Mouse (Mus musculus) ES-E14 (cell line): Measurements from ENCODE around the gene Gpr149. TPM values are rescaled to one million over a fixed set of nuclear protein-coding genes. Genes with fewer than 3 reads are reported as not detected.
A peak's percentile ranks its signal among the peaks of the same experiment; 100 is the strongest.

ENCODE experiments used
- DNase-seq: peaks from one replicate; pipeline ENCODE4 v3.0.0-alpha.2; 2013; ENCODE audit warnings: low read depth, low spot score
- H3K27ac ChIP-seq: 2 replicates; pipeline ENCODE4 v1.5.1; 2012; ENCODE audit warnings: low read depth, mild to moderate bottlenecking, low read length, moderate library complexity, mixed read lengths; ENCODE audit not compliant: poor library complexity, insufficient read depth, severe bottlenecking
- H3K36me3 ChIP-seq: 2 replicates; pipeline ENCODE4 v1.6.1; 2012; ENCODE audit warnings: mild to moderate bottlenecking, low read length, moderate library complexity, mixed read lengths; ENCODE audit not compliant: control insufficient read depth, poor library complexity, insufficient read depth, severe bottlenecking
- H3K4me1 ChIP-seq, 2 experiments: fragments of 150-350 bp in 1 of 2; sonication (generic) in 1 of 2; 2 replicates each; pipeline ENCODE4 v1.6.1; 2012; ENCODE audit warnings: low read length in 2 of 2, mild to moderate bottlenecking in 1 of 2, mixed read lengths in 1 of 2; ENCODE audit not compliant: control insufficient read depth in 2 of 2, insufficient read depth in 2 of 2, poor library complexity in 1 of 2
- H3K4me3 ChIP-seq, 2 experiments: fragments of 150-350 bp in 1 of 2; sonication (generic) in 1 of 2; 2 replicates each; pipeline ENCODE4 v1.5.1; 2012; ENCODE audit warnings: low read length in 2 of 2, low read depth in 1 of 2, mild to moderate bottlenecking in 1 of 2, mixed read lengths in 1 of 2; ENCODE audit not compliant: insufficient read depth in 1 of 2, poor library complexity in 1 of 2, severe bottlenecking in 1 of 2
- H3K9ac ChIP-seq: 2 replicates; pipeline ENCODE4 v1.6.1; 2012; ENCODE audit warnings: low read depth, mild to moderate bottlenecking, low read length, mixed read lengths; ENCODE audit not compliant: poor library complexity, insufficient read depth, severe bottlenecking
- H3K9me3 ChIP-seq: fragments of 150-350 bp; sonication (generic); 2 replicates; pipeline ENCODE4 v1.6.1; 2012; ENCODE audit warnings: low read depth, mild to moderate bottlenecking, low read length; ENCODE audit not compliant: control insufficient read depth, insufficient read depth
- CHD2 ChIP-seq: IDR thresholded peaks from 2 replicates; pipeline ENCODE4 v1.6.1; 2014; ENCODE audit warnings: mild to moderate bottlenecking, low read depth, low read length, inconsistent platforms
- HCFC1 ChIP-seq: IDR thresholded peaks from 2 replicates; pipeline ENCODE4 v1.6.1; 2012; ENCODE audit warnings: low read length, inconsistent platforms, borderline replicate concordance; ENCODE audit not compliant: insufficient read depth
- MAFK ChIP-seq: IDR thresholded peaks from 2 replicates; pipeline ENCODE4 v1.6.1; 2014; ENCODE audit warnings: mild to moderate bottlenecking, low read depth, low read length, inconsistent platforms; ENCODE audit not compliant: insufficient read depth
- ZC3H11A ChIP-seq: IDR thresholded peaks from 2 replicates; pipeline ENCODE4 v1.6.1; 2012; ENCODE audit warnings: low read depth, mild to moderate bottlenecking, inconsistent platforms, low read length, borderline replicate concordance
- ZNF384 ChIP-seq: IDR thresholded peaks from 2 replicates; pipeline ENCODE4 v1.6.1; 2012; ENCODE audit warnings: low read depth, low read length, inconsistent platforms
- in situ Hi-C, 2 experiments: fragments of 600-800 bp; cut with MboI; formaldehyde crosslinking; loops; one replicate each; pipeline ENCODE4 v1.15.1; 2025; ENCODE audit warnings: low sequenced_read_pairs in 2 of 2, inconsistent platforms in 1 of 2; ENCODE audit not compliant: unreplicated experiment in 2 of 2
- total RNA-seq: library from RNA; depleted of rRNA; stranded (reverse); fragments of 300-350 nt; gene quantifications from 2 replicates; pipeline ENCODE4 v1.2.3, GENCODE M21; 2012; rRNA removed

Gpr149 gene
- total RNA-seq, result 0.13 TPM in 1 of 2 replicates, not detected in the other

DNA sequence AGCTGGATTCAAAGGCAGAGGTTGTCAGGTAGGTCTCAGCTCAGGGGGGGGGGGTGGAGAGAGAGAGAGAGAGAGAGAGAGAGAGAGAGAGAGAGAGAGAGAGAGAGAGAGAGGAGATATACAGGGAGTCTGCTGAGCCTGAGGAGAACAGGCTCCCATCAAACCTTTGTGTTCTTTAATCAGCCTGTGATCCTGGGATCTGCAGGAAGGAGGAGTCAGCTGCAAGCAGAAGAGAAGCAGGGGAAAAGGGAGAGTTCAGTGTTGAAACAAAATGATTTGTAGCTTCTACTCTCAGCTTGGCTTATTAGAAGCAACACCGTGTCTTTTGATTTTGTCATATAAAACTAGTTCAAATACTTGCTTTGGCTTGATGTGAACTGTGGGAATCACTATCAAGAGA, at the start of gene Gpr149:
Gene Gpr149 (minus strand): TSS at position 168 of the 400 bp plus-strand sequence.
- H3K9ac ChIP-seq, result no peak within 1 kb of the TSS
- H3K9me3 ChIP-seq, result no peaks in the 10 kb centered on the region
- DNase-seq, result no peak

DNA sequence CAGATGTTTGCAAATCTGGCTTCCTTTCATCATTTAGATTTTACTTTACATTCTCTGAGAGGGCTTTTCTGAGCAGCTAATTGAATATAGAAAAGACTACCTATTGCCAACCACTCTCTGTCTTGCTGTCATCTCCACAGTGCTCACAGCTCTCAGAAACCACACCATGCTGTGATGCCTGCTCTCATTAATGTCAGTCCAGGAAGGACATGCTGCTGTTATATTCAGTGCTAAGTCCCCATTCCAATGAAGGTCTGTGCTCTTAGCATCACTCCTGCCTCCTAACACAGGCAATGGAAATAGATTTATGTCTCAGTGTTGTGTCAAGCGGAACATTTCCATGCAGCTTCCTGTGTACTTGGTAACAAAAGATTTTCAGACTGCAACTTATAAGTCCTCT, 45.6 kb upstream of the Gpr149 start:
- Histone ChIP-seq H3K4me1 (no peaks in the 10 kb centered on the region), H3K27ac (no peak overlapping the region), H3K9ac (no peak overlapping the region), H3K36me3 (no peaks in the 10 kb centered on the region), H3K9me3 (no peaks in the 10 kb centered on the region), H3K4me3 (no peak overlapping the region)
- TF ChIP-seq ZC3H11A, result no peak
- TF ChIP-seq HCFC1, result no peak
- no peak for TF ChIP-seq CHD2
- TF ChIP-seq ZNF384, result no peak
- no peak for TF ChIP-seq MAFK
- DNase-seq, result no peak
- in situ Hi-C loops, result no loop called here

More for the DNA sequence above, at the start of gene Gpr149:
- Histone ChIP-seq H3K27ac (no peak within 1 kb of the TSS), H3K4me1 (no peaks in the 10 kb centered on the region), H3K36me3 (no peaks in the 10 kb centered on the region), H3K4me3 (peak within 1 kb of the TSS; percentile 52 to 56; a peak in 2 of 4 replicates)
- in situ Hi-C loops, result no loop called here
- TF ChIP-seq CHD2 (no peak), HCFC1 (no peak), ZC3H11A (no peak)

DNA sequence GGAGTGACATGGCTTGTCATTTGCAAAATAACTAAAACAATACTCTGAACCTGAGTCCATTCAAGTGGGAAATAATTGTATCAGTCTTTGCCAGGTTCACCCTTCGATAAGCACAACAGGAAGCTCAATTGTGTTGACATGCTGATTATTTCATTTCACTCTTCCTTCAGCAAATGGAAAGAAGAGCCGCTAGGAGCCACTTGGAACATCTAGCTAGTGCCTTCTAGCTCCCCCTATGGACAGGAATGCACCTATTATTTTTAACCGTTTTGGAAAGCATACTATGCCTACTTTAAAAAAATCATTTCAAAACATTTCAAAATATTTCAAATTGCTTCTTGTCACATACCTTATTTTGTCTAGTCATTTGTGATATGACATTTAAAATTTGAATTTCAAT, 5.9 kb upstream of the Gpr149 start:
- no peaks in the 10 kb centered on the region for H3K9me3 ChIP-seq
- TF ChIP-seq HCFC1, result no peak
- no peak for TF ChIP-seq MAFK
- TF ChIP-seq CHD2, result no peak
- TF ChIP-seq ZNF384, result no peak
- TF ChIP-seq ZC3H11A, result no peak
- DNase-seq, result peak; percentile 27
- in situ Hi-C loops, result no loop called here
- H3K27ac ChIP-seq, result no peak overlapping the region
- no peak overlapping the region for H3K9ac ChIP-seq
- no peaks in the 10 kb centered on the region for H3K4me1 ChIP-seq
- H3K4me3 ChIP-seq, result no peak overlapping the region
- no peaks in the 10 kb centered on the region for H3K36me3 ChIP-seq

DNA sequence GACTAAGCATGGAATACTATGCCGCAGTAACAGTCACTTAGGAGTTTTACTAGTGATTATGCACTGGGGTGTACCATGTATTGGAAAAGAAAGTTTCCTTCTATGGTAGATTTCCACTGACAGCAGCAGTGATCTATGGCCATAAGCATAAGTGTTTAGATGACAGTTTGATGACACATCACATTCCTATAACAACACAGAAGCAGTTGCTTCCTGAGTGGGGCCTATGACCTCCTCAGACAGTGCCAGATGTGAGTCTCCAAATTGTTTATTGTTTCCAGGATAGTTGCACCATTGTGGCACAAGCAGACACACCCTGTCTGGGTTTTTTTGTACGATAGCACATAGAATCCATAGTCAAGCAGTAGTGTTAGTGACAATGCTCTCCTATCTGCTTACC, 991 bp upstream of the Gpr149 start:
- no peak for TF ChIP-seq ZC3H11A
- TF ChIP-seq CHD2, result no peak
- no peak for TF ChIP-seq ZNF384
- no peak for TF ChIP-seq HCFC1
- no peak for TF ChIP-seq MAFK
- Histone ChIP-seq H3K27ac (no peak overlapping the region), H3K4me1 (no peaks in the 10 kb centered on the region), H3K36me3 (no peaks in the 10 kb centered on the region), H3K9ac (no peak overlapping the region), H3K4me3 (no peak overlapping the region), H3K9me3 (no peaks in the 10 kb centered on the region)
- DNase-seq, result no peak
- in situ Hi-C loops, result no loop called here

DNA sequence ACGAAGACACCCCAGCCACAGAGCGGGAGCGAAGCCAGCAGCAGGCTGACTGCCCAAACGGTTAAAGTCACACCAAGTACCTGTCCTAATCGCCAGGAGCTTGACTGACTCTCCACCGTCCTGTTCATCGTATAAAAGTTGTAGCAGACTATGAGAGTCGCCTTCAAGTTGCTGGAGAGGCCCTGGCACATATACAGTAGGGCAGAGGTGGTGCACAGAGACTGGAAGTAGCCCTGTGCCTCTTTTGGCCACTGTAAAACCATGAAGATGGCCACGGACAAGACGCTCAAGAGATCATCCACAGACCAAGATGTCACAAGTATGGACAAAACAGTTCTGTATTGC, 921 bp downstream of the Gpr149 start:
- in situ Hi-C loops, result no loop called here
- Histone ChIP-seq H3K36me3 (no peaks in the 10 kb centered on the region), H3K4me1 (no peaks in the 10 kb centered on the region), H3K4me3 (peak overlapping the region; percentile 52 to 56; a peak in 3 of 4 replicates), H3K9me3 (no peaks in the 10 kb centered on the region), H3K9ac (no peak overlapping the region), H3K27ac (no peak overlapping the region)
- DNase-seq, result no peak
- TF ChIP-seq ZNF384 (no peak), CHD2 (no peak), MAFK (no peak), ZC3H11A (no peak), HCFC1 (no peak)
